Mouse (Mus musculus): ENCODE measurements around the gene Dnah2.
A peak's percentile ranks its signal among the peaks of the same experiment; 100 is the strongest.

DNA sequence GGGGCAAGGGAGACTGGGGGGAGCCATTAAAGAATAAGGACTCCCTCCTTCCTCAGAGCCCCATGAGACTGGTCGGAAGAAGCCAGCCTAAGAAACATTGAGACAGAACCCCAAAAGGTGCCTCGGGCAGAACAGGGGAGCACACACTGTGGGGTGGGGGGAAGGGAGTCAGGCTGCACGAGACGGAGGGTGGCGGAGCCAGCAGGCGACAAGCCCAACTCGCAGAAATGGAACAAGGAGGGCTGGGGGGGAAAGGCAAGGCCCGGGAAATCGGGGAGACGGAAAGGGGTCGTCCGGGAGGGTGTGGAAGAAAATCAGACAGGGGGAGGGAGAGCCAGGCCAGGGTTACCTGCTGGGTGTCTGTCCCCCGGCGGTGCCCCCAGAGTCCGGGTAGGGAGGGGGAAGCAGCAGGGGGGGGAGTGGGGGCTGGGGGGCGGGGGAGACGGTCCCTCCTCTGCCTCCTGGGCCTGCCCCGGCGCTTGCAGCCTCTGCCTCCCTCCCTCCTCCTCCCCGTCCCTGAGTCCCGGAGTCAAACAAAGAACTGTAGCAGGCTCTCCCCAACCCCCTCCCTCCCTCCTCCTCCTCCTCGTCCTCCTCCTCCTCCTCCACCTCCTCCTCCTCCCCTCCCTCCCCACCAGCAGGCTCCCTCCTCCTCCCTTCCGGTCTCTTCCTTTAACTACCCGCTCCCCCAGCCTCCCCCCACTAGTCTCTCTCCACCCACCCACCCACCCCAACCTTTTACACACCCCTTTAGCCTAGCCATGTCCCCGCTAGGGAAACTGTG lies 133.1 kb downstream of the Dnah2 start:
- TF ChIP-seq POLR2A (IDR thresholded peaks at IDR 0.05; ENCODE audit: borderline replicate concordance, extremely low read depth, low read depth, low read length) (peak; percentile 32; the same call in 1 of the 2 replicates), CTCF (IDR thresholded peaks at IDR 0.05; ENCODE audit: insufficient read depth, low read length) (no peak)
